Mouse (Mus musculus) urinary bladder, postnatal 36 days (tissue): ENCODE results near the gene Mtch2.
"Not testable (repeated sequence)": the region's sequence is repeated elsewhere in the genome, so short reads cannot be mapped to it uniquely, and the experiment has no call there.

Source experiments
- DNase-seq, 2 experiments: peaks; one replicate each; pipeline ENCODE4 v3.0.0; 2022; ENCODE audit warnings: low spot score in 2 of 2, mixed read lengths in 1 of 2

Mtch2 gene

DNA sequence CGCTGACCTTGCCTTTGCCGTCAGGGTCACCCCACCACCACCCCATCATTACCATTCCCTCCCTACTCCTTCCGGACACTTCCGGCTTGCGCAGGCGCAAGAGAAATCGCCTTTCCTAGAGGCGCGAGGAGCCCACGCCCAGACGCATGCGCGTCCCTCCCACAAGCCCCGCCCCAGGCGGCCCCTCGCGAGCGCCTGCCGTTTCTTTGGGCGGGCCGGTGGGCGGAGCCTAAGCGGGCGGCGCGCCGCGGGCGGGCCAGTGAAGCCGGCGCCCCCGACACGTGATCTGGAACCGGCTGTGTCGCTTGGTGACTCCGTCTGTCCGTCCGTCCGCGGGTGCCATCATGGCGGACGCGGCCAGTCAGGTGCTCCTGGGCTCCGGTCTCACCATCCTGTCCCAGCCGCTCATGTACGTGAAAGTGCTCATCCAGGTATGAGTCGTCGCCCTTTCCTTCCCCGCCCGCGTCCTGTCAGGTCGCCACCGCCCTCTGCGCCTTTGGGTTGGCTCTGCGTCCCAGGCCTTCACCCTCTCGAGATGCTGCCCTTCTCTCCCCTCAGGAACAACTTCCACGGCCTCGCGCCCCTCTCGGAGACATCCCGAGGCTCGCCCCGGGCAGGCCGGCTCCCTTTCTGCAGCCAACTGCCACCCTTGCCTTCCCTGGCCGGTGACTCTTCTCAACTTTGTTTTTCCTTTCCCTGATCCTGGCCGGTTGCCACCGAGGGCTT is at the start of gene Mtch2:
Mtch2 (plus strand) TSS at position 201 of the 726 bp plus-strand sequence.
- peak; percentile 98 to 99 for DNase-seq

DNA sequence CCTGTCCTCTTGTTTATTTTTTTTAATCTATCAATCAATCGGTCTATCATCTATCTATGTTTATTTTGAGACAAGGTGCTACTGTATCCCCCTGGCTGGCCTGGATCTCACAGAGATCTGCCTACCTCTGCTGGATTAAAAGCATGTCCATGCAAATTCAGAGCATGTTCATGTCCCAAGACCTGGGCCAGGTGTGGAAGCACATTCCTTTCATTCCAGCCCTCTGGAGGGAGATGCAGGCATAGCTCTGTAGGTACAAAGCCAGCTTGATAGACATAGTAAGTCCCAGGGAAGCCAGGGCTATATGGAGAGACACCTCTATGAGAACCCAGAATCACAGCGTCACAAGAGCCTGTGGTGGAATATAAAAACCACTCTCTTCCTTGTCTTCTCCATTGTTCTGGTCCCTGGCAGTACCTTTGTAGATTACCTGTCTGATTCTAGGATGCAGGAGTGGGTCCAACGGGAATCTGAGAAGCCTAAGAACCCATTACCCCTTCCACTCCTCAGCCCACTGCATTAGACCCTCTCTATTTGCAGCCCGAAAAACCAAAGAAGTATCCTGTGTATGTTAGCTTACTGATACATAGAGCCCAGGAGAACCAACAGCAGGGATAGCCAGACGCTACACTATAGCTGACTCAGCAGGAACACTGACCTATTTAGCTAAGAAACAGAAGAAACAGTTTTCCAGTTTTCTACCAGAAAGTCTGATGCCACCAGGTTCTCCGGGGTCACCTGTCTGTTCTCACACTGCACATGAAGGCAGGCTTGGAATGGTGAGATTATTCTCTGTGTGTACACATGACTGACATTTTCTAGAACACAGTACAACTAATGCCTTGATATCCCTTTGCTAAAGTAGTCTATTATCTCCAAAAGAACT is 38.5 kb upstream of the Mtch2 start:
- no peak for DNase-seq

DNA sequence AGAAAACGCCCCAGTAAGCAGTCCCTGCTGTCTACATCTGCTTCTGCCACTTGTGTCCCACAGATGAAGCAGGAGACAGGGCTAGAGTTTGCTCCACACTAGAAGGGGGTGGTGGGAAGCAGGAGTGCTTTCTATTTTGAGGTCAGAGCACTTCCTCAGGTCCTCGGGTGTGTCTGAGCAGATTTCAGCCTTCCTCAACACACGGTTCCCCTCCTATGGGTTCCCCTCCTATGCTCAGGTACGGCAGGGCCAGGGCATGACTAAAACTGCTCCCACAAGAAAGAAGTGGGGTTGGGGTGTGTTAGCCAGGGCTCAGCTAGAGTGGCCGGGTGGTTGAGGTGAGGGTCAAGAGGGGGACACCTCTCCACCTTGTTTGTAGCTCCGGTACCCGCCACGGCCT is 36.2 kb upstream of the Mtch2 start:
- DNase-seq = no peak

DNA sequence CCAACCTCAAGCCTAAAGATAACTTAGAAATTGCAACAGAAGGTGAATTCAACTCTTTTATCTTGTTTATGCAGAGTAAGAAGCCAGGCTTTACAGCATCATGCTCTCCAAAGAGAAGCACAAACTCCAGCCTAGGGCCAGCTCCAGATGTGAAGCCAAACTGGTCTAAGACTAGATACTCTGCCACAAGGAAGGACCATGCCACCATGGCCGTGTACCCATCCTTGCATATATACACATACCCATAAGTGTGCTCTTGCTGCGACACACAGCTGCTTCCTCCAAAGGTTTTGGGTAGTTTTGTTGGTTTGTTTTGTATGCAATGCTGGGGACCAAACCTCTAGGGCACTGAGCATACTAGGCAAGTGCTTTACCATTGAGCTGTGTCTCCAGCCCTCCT is 31.7 kb upstream of the Mtch2 start:
- DNase-seq = no peak

DNA sequence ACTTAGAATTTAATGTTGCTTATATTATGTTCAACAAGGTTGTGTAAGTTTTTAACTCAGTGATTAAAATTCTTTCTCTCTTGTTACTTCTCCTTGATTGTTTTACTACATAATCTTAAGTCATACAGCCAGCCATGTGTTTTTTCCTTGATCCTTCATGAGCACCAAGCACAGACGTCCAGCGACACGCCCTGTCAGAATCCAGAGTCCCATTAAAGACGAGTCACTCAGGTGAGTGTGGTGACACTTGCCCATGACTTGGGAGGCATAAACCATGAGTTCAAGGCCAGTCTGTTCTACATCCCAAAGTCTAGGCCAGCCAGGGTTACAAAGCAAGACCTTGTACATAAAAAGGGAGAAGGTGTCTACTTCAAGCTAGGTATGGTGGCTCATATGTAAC is 30.8 kb upstream of the Mtch2 start:
- no peak for DNase-seq

DNA sequence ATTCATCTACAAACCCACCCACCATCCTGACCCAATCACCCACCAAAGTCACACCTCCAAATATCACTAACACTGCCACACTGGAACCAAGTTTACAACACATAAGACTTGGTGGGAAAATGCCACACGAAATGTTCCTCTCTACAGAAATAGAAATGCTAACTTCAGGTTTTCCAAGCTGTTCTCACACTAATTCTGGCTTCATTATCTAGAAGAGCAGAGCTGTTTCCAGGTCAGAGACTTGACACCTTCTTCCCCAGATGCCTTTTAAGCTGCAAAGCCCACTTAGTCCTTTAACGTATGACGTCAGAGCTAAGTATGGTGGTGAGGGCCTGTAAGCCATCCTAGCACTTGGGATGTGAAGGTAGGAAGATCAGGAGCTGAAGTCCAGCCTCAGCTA is 28.2 kb upstream of the Mtch2 start:
- no peak for DNase-seq

DNA sequence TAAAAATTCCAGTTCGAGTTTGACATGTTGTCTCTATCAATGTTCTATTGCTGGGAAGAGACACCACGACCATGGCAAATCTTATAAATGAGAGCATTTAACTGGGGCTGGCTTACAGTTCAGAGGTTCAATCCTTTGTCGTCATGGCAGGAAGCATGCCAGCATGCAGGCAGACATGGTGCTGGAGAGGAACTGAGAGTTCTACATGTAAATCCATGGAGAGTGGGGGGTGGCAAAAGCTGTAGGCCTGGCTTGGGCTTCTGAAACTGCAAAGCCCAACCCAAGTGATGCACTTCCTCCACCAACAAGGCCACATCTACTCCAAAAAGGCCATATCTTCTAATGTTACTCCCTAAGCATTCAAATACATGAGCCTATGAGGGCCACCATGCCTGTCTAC is 26.1 kb upstream of the Mtch2 start:
- no peak for DNase-seq

DNA sequence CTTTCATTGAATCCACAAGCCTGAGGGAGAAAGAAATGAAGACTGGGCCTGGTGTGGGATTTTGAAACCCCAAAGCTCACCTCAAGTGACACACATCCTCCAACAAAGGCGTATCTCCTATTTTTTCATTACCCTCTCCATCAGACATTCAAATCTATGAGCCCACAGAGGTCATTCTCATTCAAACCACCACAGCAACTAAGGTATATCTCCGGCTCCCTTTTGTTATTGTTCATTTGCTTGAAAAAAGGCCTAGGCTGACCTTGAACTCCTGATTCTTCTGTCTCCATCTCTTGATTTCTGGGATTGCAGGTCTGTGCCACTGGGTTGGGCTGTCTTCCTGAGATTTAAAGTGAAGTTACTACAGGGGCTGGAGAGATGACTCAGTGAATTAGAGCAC is 24.0 kb upstream of the Mtch2 start:
- no peak for DNase-seq

DNA sequence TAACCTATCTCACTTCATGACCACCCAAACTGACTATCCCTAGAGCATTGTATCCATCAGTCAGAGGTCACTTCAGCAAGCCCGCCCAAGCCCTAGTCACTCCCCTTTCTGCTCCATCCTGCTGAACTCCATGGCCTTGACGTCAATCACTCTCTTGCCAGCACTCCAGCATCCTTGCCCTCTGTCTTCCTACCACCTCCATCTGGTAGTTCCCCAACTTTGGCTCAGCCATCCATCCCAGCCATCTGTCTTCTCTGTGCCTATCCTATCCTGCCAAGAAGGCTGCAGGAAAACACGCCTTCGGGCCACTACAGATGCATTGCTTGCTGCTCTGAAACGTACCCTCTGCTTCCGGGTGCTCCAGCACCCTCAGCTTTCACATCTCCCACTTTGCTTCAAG is 23.2 kb upstream of the Mtch2 start:
- no peak for DNase-seq

DNA sequence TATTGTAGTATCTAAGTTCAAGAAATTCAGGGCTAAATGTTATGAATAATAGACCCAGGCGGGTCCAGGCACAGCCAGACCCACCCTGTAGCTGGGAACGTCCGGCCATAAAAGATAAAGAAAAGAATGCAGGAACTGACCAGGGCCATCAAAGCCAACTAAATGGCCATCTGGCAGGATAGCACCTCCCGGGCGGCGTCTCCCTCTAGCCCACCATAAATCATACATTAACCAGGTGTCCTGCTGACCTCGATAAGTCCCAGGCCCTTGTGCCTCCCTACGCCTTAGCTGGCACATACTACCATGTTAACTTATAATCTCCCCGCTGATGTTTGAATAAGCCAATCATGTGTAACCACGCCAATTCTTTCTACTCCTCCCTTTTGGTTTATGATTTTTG is 22.4 kb upstream of the Mtch2 start:
- not testable (repeated sequence) for DNase-seq

DNA sequence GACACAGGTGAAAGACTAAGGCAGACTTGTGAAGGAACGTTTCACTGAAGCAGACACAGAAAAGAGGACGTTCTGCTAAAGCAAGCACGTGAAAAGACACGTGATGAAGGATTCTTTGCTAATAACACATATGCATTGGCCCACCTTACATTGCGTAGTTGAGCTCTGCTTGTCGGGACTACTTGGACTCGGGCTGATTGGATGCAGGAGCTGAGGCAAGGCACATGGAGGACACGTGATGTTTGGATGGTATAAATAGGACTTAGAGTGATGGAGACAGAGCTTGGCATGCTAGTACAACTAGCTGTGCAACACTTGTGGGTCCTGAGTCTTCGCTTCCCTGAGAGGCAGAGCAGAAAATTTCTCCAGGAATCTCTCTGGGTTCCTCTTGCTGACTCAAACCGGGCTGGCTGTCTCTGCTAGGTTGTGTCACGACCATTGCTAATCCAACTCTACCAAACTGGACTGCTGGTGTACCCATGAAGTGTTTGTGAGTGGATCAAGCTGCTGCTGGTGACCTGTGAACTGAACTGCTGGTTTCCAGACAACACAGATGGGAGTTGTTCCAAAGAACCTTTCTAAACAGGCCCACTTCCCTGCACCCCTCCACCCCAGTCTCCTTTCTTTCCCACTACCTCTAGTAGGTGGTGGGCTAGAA is 21.3 kb upstream of the Mtch2 start:
- DNase-seq = no peak

DNA sequence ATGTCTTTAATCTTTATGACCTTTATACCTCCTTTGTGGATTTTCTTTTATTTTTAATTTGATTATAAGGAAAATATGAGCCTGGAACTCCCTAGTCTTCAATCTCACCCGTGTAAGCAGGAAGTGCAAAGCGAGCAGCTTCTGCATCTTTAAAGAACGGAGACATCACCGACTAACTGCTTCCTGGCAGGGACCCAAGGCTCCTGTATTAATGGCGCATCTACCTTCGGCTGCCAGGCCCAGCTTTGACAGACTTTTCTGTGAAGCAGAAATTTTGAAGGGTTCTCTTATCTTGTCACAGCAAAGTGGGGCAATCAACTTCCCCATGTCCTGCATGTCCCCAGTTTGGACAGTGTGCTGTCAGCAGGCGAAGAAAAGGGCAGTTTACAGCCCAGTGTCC is 18.2 kb upstream of the Mtch2 start:
- no peak for DNase-seq

DNA sequence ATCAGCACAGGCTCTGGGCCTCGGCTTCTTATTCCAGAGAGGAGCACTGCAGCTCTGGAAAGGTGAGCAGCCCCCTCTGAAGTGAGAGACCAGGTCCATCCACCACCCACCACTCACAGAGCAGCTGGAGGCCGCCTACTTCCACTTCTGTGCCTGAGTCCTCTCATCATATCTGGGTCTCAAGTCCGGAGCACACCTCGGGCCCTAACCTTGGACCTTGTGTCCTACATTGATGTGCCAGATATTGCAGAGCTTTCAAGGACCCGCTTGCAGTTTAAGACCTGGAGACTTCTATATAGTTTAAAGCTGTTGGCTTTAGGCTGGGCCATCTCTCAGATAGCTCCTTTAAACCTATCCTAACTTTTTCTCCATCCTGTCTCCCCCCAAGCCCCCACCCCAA is 13.5 kb upstream of the Mtch2 start:
- no peak for DNase-seq

DNA sequence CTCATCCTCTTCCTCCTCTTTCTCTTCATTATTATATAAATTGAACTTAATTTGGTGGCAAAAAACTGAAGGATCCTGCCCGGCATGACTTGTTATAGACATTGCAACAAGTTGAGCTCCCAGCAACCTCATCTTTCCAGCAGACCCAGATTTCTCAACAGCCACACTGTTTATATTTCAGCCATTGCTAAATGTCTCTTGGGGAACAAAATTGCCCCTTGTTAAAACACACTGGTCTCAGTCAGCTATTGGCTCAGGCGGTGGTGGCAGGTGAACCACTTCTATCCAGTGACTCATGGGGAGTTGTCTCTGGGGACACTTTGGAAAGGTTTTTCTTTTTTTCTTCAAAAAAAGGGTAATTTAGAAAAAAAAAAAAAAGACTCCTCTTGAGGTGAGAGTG is 8.3 kb upstream of the Mtch2 start:
- no peak for DNase-seq

DNA sequence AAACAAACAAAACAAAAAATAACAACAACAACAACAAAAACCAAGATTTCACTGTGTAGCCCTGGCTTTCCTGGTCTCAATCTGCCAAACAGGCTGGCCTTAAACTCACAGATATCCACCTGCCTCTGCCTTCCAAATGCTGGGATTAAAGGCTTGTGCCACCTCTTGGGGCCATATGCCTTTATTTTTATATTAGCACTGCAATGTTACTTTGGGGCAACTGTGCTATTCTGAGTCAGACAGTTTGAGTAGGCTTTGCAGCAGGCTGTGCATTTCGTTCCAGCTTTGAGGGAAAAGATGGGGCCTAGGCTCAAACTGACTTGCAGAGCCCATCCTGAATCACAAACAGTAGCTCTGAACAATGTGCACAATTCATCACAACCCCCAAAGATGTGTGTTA is 3.3 kb upstream of the Mtch2 start:
- no peak for DNase-seq

DNA sequence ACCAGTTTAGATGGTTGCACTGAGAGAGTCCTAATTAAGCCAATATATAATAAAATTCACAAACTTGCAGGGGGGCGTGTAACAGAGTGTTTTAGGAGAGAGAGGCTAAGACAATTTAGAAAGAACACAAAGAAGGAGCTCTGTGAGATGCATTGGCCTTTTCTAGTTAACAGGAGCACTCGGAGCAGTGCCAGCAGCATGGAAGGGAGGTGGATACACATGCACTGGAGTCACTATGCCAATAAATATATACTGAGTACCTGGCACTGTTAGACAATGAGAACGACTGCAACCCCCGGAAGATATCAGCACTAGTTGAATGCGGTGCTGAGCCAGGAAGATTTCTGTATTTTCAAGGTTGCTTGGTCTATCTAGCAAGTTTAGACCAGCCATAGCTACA is 2.7 kb upstream of the Mtch2 start:
- DNase-seq = no peak

DNA sequence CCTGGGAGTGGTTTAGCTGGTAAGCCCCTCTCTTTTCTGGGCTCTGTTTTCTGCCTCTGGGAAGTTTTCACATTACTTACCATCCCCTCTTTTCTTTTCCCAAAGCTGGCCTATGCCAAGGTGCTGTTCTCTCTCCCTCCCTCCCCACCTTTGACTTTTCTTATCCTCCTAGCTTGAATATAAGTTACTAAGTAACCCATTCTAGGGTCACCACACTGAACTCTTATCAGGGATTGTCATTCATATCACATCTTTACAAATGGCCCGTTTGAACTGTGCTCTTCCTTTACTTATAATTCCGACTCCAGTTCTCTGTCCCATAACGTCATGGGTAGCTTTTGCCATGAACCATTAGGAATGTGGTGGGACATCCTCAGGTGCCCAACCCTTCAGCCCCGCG is 1.7 kb upstream of the Mtch2 start:
- no peak for DNase-seq

DNA sequence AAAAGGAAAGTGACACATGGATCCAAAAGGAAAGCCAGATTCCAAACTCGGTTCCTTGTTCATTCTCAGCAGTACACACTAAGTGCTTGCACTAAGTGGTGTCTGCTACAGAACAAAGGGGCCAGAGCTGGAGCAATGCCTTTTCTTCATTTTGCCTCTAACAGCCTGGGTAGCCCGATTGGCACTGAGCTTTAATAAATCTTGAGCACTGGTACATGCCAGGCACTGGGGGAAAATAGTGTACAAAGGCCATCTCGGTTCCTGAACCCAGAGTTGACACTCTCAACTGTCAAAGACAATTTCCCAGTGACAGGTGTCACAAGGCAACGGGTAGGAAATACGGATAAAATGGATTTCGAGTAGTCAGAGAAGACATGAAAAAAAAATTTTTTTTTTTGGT is 784 bp upstream of the Mtch2 start:
- peak in 1 of 2 experiments; percentile 9 for DNase-seq

DNA sequence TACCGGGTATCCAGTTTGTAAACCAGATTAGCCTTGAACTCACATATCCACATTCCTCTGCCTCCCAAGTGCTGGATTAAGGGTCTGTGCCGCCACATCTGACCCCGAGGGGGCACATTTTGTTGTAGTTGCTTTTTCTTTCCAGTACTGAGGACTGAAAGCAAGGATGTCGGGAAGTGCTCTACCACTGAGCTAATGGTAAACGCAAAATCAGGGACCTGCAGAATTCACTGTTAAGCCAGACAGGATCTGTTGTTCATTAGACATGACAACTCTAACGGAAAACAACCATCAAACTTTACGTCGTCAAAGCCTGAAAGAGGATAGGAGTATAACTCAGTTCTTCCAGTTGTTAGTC is 379 bp upstream of the Mtch2 start:
- no peak for DNase-seq

DNA sequence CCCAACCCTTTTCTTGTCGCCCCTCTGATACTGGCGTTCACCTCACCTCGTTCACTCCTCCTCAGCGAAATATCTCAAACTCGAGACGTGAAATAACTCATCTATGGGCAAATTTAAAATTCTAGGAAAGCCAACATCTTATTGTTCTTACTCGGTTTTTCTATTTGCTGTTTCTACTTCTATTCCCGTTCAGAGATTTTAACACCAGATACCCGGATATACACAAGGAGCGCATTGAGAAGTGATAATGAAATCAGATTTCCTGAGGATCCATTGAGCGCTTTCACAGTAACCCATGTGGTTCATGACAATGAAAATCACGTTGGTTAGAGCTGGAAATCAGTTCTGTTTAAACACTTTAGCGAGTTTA is 711 bp downstream of the Mtch2 start:
- no peak for DNase-seq

DNA sequence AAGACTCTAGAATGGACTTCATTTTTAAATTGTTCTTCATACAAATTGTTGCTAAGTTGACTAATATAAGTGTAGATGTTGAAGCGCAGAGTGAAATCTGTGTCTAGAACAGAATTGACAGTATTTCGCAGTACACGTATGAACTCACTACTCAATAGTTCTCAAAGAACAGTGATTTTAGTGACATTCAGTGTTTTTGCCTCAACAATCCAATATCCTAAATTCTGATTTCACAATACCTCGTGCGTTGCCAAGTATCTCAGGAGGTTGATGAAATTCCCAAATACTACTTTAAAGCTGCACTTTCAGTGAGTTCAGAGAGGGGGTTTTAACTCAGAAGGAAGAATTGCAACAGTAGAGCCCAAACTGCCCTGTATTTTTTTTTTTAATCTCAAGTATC is 1.4 kb downstream of the Mtch2 start:
- DNase-seq = no peak

DNA sequence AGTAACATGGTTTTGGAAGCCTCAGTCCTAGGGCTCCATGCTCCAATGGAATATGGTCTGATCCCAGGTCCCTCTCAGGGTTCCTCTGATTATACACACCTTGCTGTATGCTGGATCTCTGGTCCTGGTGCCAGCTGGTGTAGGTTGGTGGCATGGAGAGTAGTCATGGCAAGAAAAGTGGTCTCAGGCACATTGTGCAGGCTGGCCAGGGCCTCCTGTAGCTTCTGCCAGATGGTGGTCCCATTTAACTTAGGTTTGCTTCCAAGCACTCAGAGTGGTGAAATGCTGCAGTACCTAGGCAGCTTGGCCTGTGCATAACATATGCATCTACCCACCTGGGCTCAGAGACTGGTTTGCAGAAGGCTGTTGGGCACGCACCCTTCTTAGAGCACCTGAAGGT is 3.4 kb downstream of the Mtch2 start:
- DNase-seq = no peak

DNA sequence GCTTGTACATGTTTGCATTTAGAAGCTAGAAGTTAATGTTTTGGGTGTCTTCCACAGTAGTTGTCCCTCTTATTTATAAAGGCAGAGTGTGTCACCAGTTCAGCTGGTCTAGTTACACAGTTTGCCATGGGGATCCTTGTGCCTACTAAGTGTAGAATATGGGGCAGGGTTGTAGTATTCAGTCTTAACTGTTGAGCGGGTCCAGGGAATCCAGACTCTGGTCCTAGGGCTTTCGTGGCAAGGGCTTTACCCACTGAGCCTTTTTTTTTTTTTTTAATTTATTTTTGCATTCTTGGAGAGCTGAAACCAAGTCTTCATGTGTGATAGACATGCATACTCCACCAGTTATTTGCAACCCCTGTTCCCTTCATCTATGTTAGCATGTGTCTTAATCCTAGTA is 14.5 kb downstream of the Mtch2 start:
- no peak for DNase-seq
